Mouse (Mus musculus) forelimb bud, embryonic 11.5 days (tissue): Measurements from ENCODE around the gene Osgep.
A peak's percentile ranks its signal among the peaks of the same experiment; 100 is the strongest.
"Not testable (repeated sequence)": the region's sequence is repeated elsewhere in the genome, so short reads cannot be mapped to it uniquely, and the experiment has no call there.

Experiments used
- DNase-seq: peaks from one replicate; pipeline ENCODE4 v3.0.0-alpha.2; 2012; ENCODE audit warnings: low read depth, low spot score

Gene Osgep

DNA sequence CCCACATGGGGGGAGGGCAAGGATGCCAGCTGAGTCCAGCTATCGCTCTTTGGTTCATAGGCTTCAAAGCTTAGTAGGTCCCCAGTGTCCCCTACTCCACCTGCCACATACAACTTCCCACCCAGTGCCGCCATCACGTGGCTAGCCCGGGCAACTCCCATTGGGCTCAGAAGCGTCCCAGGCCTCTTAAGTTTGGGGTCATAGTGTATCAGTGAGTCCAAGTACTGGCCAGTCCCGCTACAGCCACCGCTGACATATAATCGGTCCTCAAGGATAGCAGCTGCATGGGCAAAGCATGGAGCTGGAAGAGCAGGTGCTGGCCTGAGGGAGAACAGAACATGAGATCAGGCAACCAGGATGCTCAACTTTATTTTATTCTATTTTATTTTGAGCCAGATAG is 33.1 kb downstream of the Osgep start:
- DNase-seq = no peak

DNA sequence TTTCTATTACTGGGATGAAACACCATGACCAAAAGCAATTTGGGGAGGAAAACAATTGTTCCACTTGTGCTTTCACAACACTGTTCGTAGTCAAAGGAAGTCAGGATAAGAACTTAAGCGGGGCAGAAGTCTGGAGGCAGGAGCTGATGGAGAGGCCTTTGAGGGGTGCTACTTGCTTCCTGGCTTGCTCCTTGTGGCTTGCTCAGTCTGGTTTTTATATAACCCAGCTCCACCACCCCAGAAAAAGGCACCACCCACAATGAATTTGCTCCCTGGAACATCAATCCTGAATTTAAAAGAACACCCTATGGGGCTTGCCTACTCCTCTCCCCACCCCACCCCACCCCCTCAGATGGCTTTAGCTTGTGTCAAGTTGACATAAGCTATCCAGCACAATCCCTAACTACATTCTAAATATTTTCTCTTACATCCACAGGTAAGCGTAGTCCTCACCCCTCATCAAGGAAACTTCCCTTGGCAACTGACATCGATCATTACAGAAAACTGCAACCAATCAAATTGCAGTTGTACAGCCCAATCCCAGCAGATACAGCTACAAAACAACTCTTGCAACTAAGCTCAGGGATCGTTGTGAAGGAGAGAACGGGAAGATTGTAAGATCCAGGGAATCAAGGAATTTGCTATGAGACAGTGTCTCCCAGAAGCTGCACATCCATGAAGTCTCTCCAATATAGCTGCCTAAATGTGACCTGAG is 48.3 kb downstream of the Osgep start:
- DNase-seq = no peak

DNA sequence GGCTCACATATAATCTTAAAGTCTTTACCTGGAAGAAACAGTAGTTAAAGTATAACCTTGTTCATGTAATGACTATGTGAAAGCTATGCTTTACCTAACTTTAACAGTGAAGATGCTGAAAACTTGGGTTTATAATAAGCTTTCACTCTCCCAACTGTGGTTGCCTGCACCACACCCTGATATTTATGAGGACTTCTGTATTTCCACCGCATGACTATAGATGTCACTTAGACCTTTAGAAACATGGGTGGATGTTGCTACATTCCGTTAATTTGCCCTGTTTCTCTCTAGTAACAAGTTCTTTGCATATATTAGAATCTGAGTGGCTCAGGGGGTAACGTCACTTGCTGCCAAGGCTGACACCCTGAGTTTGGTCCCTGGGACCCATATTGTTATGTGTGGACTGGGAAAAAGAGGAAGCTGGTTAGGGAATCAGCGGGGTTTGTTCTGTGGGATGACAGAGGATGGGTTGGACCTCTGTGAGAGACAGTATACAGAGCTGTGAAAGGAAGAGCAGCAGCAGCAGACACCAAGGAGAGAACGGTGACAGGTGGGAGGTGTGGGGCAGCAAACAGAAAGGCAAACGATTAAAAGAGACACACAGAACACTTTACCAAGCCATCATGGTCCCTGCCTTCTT is 49.0 kb downstream of the Osgep start:
- no peak for DNase-seq

GRCm38 (mm10) chr14:50875175-50875574 is 49.5 kb downstream of the Osgep start:
- no peak for DNase-seq

DNA sequence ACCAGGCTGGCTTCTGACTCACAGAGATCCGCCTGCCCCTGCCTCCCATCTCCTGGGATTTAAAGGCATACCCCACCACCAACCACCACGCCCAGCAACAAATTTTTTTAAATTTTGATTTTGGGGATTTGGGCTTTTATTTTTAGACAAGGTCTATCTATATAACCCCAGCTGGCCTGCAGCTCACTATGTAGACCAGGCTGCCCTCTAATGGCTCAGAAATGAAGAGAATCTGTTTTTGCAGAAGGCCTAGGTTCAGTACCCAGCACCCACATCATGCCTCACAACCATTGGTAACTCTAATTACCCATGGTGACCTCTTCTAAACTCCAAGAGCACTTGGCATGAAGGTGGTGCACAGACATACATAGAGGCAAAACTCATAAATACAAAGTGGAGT is 53.4 kb downstream of the Osgep start:
- DNase-seq = no peak

GRCm38 (mm10) chr14:50870805-50871143 is 53.9 kb downstream of the Osgep start:
- DNase-seq = no peak

- DNase-seq = peak; percentile 75
Measured at GRCm38 (mm10) chr14:50869889-50870804, 54.5 kb downstream of the Osgep start, which contains the start of gene Tep1. TSS of gene Tep1 (minus strand) at chr14:50870560.

DNA sequence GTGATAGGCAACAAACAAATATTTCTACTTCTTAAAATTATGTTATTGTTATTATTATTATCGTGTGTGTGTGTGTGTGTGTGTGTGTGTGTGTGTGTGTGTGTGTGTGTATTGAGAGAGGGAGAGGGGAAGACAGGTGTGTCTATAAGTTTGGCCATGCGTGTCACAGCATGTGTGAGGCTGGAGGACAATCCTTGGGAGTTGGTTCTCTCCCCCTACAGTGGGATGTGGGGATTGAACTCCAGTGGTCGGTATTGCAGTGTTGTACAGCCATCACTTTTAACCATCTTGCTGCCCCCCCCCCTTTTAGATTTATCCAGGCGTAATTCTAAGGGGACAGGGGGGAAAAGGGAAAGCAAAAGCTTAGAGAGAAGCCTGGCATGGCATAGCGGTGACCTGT is 56.0 kb downstream of the Osgep start:
- no peak for DNase-seq

GRCm38 (mm10) chr14:50868211-50868610 is 56.5 kb downstream of the Osgep start:
- no peak for DNase-seq

DNA sequence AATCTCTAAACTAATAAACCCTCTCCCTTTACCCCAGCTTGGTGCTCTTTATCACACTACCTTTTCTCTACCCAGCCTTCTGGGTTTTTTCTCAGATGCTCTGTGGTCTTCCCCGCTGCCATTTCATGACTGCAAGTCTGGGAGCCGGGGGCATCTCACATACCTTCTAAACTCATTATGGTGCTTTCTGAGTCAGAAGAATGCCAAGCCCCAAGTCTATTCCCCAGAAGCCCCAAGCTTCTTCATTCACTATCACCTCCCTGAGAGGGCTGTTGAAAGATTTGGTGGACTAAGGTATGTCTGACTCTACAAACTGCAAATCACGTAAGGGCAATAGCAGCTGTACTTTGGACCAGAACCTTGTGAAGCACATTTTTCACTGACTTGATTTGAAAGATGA is 57.7 kb downstream of the Osgep start:
- DNase-seq = no peak

GRCm38 (mm10) chr14:50865005-50865404 is 59.7 kb downstream of the Osgep start:
- not testable (repeated sequence) for DNase-seq

DNA sequence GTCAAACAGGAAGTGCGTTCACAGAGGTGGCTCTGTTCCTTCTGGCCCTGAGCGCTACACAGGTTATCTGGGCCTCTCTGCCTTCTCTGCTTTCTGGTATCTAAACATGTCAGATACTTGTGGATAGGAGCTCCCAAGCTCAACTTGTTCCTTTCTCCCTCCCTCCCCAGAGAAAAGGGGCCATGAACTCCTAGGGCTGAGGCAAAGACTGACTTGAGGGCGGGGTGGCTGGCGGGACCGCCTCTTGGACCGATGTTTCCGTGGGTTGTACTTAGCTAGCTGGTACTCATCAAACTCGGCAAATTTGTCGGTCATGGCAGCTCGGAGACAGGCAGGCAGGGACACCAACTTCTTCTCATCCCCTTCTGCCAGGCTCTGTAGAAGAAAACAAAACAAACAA is 62.1 kb downstream of the Osgep start:
- DNase-seq = no peak
